Mouse (Mus musculus) urinary bladder, postnatal 36 days (tissue): ENCODE measurements around the gene Dync1h1.

Source experiments
- DNase-seq, 2 experiments: peaks; one replicate each; pipeline ENCODE4 v3.0.0; 2022; ENCODE audit warnings: low spot score in 2 of 2, mixed read lengths in 1 of 2

The Dync1h1 gene

DNA sequence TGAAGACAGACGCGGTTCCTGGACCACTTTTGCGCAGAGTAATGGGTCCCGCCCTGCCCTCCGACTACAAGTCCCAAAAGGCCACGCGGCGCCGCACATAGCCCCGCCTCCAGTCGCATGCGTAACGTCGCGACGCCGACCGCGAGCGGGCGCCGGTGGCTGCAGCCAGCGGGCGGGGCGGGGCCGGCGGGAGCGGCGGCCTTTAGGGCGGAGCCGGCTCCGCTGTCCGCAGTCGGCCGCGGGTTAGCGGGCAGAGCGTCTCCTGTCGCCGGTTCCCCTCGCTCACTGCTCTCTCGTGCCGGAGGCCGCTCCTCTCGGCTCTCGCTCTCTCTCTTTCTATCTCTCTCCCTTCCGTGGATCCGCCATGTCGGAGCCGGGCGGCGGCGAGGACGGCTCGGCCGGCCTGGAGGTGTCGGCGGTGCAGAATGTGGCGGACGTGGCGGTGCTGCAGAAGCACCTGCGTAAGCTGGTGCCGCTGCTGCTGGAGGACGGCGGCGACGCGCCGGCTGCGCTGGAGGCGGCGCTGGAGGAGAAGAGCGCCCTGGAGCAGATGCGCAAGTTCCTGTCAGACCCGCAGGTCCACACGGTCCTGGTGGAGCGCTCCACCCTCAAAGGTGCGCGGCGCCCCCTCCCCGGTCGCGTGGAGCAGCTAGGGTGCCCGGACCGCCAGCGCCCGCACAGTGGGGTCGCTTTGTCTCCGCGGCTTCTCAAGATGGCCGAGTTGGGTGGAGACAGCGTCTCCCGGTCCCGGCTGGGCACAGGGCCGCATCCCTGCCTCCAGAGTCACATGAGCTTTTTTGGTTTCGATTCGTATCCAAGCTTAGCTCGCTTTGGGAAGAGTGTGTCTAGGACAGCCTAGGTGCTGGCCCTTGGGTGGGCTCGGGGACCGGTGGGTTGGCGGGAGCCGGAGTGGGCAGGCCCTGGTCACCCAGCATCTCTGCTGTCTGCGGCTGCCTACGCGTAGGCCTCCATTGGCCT lies at the start of gene Dync1h1:
Gene Dync1h1, plus strand, starts transcription at position 212 of the 978 bp plus-strand sequence.
- peak; percentile 90 to 94 for DNase-seq

DNA sequence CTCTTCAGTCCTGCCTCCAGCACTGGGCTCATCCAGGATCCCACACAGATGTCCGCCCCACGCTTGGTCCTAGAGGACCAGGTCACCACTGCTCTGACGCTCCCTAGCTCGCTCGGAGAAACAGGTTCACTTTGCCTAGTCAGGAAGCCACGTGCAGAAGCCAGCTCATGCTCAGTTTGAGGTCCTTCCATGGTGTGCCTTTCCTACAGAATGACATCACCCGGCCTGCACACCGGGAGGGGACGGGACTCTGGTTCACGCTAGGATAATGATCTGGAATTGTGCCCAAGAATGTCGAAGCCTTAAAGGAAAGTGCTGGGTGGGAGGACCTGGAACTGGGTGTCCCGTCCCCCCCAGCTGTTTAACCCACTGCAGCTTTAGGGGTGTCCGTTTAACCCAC lies 49.1 kb upstream of the Dync1h1 start:
- DNase-seq, result no peak

DNA sequence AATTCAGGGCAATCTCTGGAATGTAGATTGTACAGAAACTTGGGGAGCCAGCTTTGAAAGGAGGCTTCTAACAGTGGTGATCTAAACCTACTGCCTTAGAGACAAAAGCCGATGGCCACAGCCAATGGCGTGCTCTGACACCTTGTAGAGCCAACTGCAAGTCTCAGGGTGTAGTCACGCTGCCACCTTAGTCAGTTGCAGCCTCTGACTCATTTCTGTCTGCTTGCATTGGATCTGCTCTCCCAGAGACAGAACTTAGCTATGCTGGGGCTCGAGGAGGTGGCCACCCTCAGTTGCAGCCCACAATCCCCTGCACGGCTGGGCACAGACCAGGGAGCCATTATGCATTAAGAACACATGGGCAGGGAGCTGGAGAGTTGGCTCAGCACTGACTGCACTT lies 47.9 kb upstream of the Dync1h1 start:
- DNase-seq, result no peak

DNA sequence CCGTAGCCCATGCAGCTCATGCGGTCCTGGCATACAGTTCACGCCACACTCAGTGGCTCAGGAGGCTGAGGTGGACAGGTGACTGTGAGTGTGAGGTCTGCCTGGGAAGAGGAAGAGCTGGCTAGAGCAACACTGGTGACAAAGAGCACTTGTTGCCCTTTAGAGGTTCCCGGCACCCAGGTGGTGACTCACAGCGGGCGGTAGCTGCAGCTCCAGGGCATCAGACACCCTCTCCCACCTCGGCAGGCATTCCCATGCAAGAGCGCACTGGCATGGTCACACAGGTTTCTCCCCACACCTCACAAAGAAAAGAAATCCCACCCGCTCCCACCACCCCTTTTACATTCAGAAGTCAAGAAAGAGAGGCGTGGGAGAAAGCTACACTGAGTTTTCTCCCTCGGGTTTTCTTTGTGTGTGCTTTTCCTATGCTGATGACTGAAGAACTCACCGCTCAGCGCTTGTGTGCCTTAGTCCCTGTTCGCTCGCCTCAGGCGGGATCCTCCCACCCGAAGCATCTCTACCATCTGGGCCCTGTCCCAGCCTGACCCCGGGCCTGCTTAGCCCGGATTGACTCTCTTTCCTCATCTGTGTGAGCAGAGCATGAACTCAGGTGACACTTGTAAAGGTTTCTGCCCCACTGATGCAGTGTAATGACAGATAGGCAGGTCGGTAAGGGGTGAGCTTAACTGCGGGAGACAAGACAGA lies 45.6 kb upstream of the Dync1h1 start:
- DNase-seq, result no peak

DNA sequence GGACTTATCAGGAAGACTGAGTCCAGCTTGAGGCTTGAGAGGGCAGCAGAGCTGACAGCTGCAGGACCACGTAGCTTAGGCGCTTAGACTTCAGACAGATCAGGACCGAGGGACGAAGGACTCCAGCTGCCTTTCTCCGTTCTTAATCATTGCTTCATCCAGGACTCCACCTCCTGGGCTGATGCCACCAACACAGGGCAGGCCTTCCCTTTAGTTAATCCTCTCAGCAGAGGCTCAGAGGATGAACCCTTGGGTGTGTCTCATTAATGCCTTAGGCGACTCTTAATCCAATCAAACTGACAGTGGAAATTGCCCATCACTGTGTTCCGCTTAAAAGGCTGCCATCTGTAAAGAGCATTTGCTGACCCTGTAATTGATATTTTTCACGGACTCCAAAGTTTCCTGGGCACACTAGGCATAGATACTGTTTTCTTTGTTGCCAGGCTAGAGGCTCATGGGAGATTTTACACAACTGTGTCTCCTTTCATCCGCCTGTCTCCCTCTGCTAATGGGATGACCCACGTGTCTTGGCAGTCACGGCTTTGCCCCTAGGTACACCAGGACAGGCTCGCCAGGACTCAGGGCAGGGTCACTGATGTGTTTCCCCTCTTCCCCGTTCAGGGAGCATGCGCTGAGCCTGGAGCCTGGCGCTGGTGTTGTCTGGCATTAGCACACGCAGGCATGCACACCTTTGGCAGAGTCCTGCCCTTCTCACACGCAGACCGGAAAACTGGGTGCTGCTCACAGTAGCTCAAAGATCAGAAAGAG lies 44.2 kb upstream of the Dync1h1 start:
- DNase-seq, result peak; percentile 38 to 68

DNA sequence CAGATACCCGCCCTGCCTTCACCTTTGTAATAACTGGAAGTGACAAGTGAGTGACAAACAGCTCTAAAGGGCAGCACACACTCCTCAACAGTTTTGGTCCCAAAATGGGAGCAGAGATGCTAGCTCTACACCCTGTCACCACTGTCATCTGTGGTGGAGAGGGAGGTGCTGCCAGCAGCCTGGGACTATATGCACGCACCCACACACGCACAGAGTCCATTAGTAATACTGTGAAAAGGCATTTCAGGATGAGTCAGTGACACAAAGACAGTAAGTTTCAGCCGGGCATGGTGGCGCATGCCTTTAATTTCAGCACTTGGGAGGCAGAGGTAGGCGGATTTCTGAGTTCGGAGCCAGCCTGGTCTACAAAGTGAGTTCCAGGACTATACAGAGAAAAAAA lies 43.1 kb upstream of the Dync1h1 start:
- no peak for DNase-seq

DNA sequence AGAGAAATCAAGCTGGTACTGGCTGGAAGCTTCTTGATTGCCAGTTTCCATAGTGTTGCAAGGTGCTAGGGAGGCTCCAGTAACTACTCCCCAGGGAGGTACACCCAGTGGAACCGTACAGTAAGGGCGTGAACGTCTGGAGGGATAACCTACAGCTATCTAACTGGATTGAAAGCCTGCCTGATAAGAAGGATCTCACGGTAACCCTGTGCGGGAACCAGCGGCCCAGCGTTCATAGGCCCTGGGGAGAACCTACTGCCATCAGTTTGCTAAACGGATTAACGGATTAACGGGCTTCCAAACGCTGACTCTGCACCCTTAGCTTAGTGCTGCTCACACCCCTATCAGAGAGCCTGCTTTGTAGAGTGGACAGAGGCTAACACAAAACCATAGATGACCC lies 37.9 kb upstream of the Dync1h1 start:
- no peak for DNase-seq

DNA sequence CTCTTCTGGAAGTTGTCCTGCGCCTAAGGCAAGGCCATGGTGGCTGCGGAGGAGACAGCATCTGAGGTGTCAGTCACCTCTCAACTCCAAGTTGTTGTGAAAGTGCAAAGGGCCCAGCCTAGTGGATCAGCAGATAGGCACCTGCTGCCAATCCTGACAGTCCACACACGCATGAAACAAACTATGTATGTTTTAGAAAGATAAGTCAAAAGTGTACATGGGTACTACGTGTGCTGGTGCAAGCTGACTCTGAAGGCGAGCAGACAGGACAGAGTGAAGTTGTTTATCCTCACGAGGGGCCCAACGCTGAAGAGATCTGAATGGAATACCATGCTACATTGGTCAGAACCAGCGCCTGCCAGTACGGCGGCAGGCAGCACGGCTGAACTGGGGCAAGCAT lies 36.4 kb upstream of the Dync1h1 start:
- no peak for DNase-seq

DNA sequence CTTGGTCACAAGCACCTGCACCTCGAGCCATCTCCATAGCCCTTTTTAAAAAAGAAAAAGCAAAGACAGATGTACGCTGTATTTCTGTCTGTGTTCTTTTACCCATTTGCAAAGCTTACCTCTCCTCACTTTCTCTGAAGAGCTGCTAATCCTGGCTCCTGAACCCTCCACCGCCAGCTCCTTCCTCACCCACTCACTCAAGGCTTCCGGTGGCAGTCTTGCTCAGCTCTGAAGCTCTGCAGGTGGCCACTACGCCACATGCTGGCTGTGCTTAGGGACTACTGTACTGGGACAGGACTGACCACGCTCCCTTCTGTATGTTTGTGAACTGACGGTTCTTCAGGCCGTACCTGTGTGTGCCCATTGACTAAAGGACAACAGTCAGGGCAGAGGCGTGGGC lies 34.9 kb upstream of the Dync1h1 start:
- no peak for DNase-seq

DNA sequence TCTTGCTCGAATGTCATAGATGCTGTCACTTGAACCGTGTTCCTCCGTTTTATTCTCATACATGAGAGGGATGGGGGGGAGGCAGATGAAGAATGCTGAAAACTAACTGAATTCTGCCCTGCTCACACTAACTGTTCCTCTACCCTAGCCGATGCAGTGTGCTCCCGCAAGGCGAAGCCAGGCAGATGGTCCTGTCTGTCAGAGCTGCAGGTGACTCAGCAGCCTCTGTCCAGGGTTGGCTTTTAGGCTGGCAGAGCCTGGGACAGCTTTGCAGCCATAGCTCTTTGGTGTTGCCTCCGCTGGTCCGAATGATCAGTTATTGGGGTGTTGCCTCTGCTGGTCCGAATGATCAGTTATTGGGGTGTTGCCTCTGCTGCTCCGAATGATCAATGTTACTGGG lies 30.2 kb upstream of the Dync1h1 start:
- DNase-seq, result no peak

DNA sequence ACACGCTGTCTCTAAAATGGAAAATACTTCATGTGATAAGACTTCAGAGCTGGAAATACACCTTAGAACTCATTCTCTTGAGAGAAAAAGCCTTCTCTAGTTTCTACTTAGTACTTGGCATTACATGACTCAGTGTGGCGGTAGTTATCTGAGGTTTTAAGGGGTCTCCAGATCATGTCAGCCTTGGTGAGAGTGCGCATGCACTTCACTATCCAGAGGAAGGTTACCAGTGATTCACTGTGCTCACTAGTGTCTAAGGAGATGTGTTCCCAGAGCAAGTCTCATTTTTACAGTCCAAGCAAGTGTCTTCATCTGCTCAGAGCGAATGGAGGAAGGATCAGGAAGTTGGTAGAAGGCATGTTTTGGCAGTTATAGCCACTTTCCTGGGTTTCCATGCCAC lies 28.9 kb upstream of the Dync1h1 start:
- no peak for DNase-seq

DNA sequence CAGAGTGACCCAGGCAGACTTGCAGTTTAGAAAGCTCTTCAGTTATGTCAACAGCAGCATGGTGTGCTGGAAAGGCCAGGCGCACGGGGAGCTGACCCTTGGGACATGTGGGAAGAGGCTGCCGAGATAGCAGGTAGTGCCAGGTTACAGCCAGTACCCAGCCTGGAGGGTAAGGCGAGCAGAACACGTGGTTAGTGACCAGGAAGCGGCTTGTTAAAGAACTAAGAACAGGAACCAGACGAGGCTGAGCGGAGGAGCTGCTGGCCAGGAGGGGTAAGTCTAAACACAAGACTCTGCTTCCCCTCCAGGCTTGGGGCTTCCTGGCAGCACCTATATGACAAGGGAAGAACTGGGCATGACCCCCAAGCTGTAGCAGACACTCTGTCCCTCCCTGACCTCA lies 27.6 kb upstream of the Dync1h1 start:
- no peak for DNase-seq

DNA sequence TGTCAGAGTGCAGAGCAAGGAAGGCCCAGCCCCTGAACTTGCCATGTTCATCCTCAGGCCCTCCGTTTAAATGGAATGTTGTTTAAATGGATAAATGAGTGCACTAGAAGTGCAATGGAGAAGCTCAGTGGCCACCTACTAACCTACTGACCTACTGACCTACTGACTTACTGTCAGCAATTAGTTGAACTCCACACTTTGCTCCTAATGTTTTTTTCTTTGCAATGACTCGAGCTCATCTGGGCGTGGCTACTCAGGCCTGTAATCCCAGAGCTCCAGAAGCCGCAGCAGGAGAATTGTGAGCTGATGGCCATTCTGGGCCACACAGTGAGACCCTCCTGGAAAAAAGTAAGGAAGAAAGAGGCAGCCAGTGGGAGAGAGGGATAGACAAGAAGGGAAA lies 25.3 kb upstream of the Dync1h1 start:
- DNase-seq, result no peak

DNA sequence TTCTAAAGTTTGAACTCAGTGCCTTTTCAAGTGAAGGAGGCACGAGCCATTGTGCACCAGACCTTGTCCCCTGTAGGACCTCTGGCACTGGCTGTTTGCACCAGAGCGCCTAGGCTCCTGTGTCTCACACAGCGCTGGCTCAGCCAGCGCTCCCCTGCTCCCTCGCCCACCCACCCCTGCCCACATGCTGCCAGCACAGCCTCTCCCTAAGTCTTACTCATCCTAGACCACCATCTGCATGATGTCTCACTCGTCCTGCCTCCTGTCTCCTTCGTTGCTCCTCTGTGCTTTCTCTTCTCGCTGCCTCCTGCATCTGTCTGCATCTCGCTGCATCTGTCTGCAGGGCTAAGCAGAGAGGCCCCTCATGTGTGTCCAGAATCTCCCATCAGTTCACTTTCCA lies 22.9 kb upstream of the Dync1h1 start:
- DNase-seq, result no peak

DNA sequence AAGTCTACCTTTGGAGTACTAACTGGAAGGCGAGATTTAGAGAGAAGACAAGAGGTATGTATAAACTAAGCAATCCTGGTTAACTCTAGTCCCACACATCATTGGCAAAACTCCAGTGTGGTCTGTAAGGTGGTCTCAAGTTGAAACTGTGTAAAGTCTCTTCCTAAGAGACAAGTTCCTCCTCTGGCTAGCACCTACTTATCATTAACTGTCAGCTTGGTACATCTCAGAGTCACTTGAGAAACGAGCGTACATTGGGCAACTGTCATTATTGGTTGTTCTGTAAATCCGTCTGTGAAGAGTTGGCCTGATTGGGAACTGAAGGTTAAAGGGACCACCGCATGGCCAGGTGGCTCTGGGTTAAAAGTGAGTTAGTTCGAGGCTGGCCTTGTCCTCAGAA lies 12.6 kb upstream of the Dync1h1 start:
- no peak for DNase-seq

DNA sequence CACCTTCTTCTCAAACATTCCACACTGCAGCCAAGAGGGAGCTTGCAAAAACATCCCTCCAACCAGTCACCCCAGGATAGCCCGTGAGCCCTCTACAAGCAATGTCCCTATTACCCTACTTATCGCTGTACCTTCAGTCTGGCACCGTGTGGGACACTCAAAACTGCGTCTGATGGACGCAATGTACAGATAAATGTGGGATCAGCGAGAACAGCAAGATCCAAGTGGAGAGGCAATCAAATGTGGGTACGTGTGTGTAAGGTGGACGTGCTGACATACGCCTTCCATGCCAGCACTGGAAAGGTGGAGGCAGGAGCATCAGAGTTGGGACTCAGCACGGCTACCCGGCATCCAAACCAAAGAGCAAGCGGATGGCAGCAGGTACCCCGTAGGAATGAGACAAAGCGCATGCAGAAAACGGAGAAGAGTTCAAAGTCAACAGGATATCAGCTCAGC lies 10.4 kb upstream of the Dync1h1 start:
- no peak for DNase-seq

DNA sequence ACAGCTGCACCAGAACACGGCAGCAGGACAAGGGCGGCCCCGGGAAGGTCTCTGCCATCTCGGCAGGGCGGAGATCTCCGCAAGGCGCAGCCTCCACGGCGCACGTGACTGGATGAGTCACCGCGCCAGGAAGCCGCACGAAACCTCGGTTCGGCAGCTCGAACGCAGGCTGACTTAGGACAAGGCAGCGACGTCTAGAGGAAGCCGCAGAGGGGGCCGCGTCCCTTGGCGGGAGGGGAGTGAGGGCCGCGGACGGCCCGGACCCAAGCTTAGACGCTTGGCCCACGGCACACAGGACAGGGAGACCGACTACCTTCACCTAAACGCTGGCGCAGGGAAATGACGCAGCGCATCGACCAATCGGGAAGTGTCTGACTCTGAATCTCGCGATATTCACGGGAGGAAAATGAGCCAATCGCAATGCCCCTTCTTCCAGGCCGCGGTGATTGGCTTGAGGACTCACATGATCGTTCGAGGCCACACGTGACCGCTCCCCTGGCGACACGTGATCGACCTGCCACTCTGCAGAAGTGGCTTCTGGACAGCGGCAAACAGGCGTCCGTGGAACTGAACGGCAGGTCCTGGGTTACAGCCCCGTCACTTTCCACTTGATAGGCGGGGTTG lies 9.9 kb upstream of the Dync1h1 start:
- peak; percentile 98 to 99 for DNase-seq

DNA sequence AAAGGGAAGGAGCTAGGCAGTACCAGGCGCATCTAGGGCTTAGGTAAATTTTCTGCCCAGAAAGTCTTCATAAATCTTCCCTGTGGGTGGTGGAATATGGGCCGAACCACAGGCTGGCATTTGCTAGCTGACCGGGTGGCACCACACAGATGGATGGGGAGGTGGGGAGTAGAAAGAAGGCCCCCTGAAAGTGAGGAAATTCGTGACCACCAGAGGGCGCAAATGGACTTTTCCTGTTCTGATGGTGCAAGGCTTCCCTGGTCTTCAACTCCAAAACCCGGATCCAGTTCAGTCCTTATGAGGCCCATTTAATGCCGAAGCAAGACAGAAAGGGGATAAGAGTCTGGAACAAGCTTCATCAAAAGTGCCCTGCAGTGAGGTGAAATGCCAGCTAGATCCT lies 2.7 kb upstream of the Dync1h1 start:
- peak; percentile 50 to 51 for DNase-seq

DNA sequence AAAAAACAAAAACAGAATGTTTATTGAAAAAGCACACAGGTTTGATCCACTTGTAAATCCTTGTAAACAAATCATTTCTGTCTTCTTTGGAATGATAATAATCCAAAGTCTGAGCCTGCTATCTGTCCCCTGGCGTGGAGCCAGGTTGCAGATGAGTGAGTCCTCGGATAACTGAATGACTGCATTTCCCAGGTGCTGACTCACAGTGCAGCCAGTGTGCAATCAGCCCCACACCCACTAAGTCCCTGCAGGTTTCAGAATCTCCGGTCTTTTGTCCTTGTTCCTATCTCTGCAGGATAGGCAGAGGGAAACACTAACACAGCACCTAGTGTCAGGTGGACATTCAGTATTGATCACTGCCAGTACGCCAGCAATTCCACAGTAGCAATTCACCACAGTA lies 1.5 kb upstream of the Dync1h1 start:
- no peak for DNase-seq

DNA sequence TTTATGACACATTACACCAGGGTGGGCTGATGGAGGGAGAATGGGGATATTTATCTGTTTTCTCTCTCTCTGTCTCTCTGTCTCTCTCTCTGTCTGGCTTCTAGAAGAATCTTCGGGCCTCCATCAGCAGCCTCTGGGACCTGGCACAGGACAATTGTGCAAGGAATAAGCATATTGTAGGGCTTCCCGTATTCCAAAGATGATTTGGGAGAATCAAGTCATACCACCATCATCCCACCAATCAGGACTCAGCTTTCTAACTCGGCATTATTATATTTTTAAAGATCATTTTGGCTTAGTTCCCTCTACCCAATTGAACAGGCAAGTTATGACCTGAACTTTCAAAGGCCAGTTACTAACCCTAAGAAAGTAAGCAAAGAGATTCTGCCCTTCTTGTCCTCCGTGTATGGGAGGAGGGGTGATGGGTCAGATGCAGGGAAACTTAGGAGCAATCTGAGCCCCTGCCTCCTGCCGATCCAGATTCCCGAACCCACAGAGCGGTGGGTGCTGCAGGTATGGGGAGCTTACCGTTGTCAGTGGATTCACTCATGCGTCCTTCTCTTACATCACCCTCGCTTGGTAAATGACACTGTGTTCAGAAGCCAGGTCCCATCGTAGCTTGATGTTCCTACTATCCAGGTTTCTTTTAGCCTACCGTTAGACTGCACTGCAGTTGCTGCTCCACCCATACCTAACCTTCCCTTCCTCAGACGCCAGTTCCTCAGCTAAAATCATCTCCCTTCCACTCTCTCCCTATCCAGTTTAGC lies 844 bp upstream of the Dync1h1 start:
- no peak for DNase-seq

DNA sequence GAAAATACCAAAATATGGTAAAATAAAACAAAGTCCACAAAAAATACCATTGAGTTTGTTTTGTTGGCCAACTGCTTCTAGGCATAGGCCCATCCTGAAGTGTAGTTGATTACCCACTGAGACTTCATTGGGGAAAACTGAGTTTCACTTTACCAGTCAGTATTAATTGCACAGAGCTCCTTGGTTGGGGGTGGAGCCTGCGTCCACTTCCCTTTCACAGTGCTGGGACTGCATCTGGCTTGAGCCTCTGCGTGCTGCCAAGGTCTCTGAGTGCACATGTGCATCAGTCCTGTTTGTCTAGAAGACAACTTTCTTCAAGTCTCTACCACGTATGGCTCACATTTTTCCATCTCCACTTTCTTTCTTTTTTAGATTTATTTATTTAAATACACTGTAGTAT lies 4.9 kb downstream of the Dync1h1 start:
- no peak for DNase-seq
